Mouse (Mus musculus) spleen, adult 2 months (tissue): Measurements from ENCODE around the gene Cdh4. TPM values are rescaled to one million over a fixed set of nuclear protein-coding genes. Genes with fewer than 3 reads are reported as not detected.

Source experiments
- DNase-seq, 2 experiments: peaks; one replicate each; pipeline versions ENCODE4 v3.0.0 to v3.0.0-alpha.2; 2012 to 2021; ENCODE audit warnings: low spot score in 2 of 2, low read depth in 1 of 2
- H3K27ac ChIP-seq: fragments of 200-500 bp; 2 replicates; pipeline ENCODE4 v1.5.1; 2012; ENCODE audit warnings: low read length, inconsistent platforms; ENCODE audit not compliant: insufficient read depth
- H3K27me3 ChIP-seq: fragments of 200-500 bp; 2 replicates; pipeline ENCODE4 v1.6.1; 2012; ENCODE audit warnings: mild to moderate bottlenecking, moderate library complexity, low read length, inconsistent platforms; ENCODE audit not compliant: control insufficient read depth, insufficient read depth
- H3K36me3 ChIP-seq: fragments of 200-500 bp; 2 replicates; pipeline ENCODE4 v1.6.1; 2012; ENCODE audit warnings: mild to moderate bottlenecking, low read length, inconsistent platforms; ENCODE audit not compliant: control insufficient read depth, insufficient read depth
- H3K4me1 ChIP-seq: fragments of 200-500 bp; 2 replicates; pipeline ENCODE4 v1.6.1; 2011; ENCODE audit warnings: inconsistent platforms; ENCODE audit not compliant: control insufficient read depth, insufficient read depth, insufficient read length
- H3K4me3 ChIP-seq: fragments of 200-500 bp; 2 replicates; pipeline ENCODE4 v1.5.1; 2011; ENCODE audit warnings: mild to moderate bottlenecking, inconsistent platforms; ENCODE audit not compliant: insufficient read depth, insufficient read length; ENCODE audit errors: extremely low read depth
- CTCF ChIP-seq: fragments of 200-500 bp; IDR thresholded peaks from 2 replicates; pipeline ENCODE4 v1.5.1; 2011; ENCODE audit warnings: mild to moderate bottlenecking, inconsistent platforms; ENCODE audit not compliant: insufficient read depth, insufficient read length, insufficient replicate concordance; ENCODE audit errors: extremely low read depth
- POLR2A ChIP-seq: fragments of 200-500 bp; IDR thresholded peaks from 2 replicates; pipeline ENCODE4 v1.6.1; 2011; ENCODE audit warnings: low read depth, low read length, inconsistent platforms
- WGBS: fragments of 180-500 bp; shearing (Covaris S2); methylation state at CpG from one replicate; pipeline ENCODE4 v1.1.7; 2018; 5-methylcytosine and 5-hydroxymethylcytosine counted together
- polyA plus RNA-seq: library from polyadenylated mRNA; depleted of rRNA; stranded (reverse); fragments of >200 nt; gene quantifications from 2 replicates; pipeline ENCODE4 v1.2.3, GENCODE M21; 2012

Gene Cdh4
- polyA plus RNA-seq, 1 experiment, result 1.0 TPM

- Histone ChIP-seq H3K4me1 (no peaks in the 10 kb centered on the region), H3K4me3 (no peak overlapping the region), H3K27me3 (no peaks in the 10 kb centered on the region), H3K36me3 (no peaks in the 10 kb centered on the region), H3K27ac (no peak overlapping the region)
- no peak for TF ChIP-seq POLR2A
- TF ChIP-seq CTCF, result no peak
- no peak for DNase-seq
- WGBS, result 82% methylated on average over 11 of the region's 11 CpGs
These were observed 144.2 kb downstream of the Cdh4 start for GRCm38 (mm10) chr2:179586436-179586835.

GRCm38 (mm10) chr2:179587069-179587468, 144.8 kb downstream of the Cdh4 start:
- 81% methylated on average over 2 of the region's 2 CpGs for WGBS

GRCm38 (mm10) chr2:179591661-179592060, 149.4 kb downstream of the Cdh4 start:
- H3K36me3 ChIP-seq, result no peaks in the 10 kb centered on the region
- 67% methylated on average over 5 of the region's 5 CpGs for WGBS
- no peak overlapping the region for H3K27ac ChIP-seq
- no peaks in the 10 kb centered on the region for H3K4me1 ChIP-seq
- no peak overlapping the region for H3K4me3 ChIP-seq
- DNase-seq, result no peak
- no peaks in the 10 kb centered on the region for H3K27me3 ChIP-seq
- TF ChIP-seq POLR2A, result no peak
- TF ChIP-seq CTCF, result no peak

More at GRCm38 (mm10) chr2:179587069-179587468, 144.8 kb downstream of the Cdh4 start:
- no peak overlapping the region for H3K4me3 ChIP-seq
- no peak for TF ChIP-seq POLR2A
- no peak for DNase-seq
- no peak overlapping the region for H3K27ac ChIP-seq
- H3K27me3 ChIP-seq, result no peaks in the 10 kb centered on the region
- H3K36me3 ChIP-seq, result no peaks in the 10 kb centered on the region
- no peaks in the 10 kb centered on the region for H3K4me1 ChIP-seq

GRCm38 (mm10) chr2:179595013-179595412, 152.8 kb downstream of the Cdh4 start:
- Histone ChIP-seq H3K4me3 (no peak overlapping the region), H3K4me1 (no peaks in the 10 kb centered on the region), H3K36me3 (no peaks in the 10 kb centered on the region), H3K27me3 (no peaks in the 10 kb centered on the region), H3K27ac (no peak overlapping the region)
- 84% methylated on average over 4 of the region's 4 CpGs for WGBS
- DNase-seq, result no peak
- no peak for TF ChIP-seq CTCF
- no peak for TF ChIP-seq POLR2A

- WGBS, result 87% methylated on average over 11 of the region's 11 CpGs
- Histone ChIP-seq H3K4me3 (no peak overlapping the region), H3K36me3 (no peaks in the 10 kb centered on the region), H3K4me1 (no peaks in the 10 kb centered on the region), H3K27me3 (no peaks in the 10 kb centered on the region), H3K27ac (no peak overlapping the region)
- no peak for TF ChIP-seq POLR2A
- TF ChIP-seq CTCF, result no peak
- no peak for DNase-seq
These were observed 156.7 kb downstream of the Cdh4 start for GRCm38 (mm10) chr2:179598886-179599285.

GRCm38 (mm10) chr2:179599886-179600285, 157.7 kb downstream of the Cdh4 start:
- Histone ChIP-seq H3K27ac (no peak overlapping the region), H3K4me1 (no peaks in the 10 kb centered on the region), H3K27me3 (no peaks in the 10 kb centered on the region), H3K4me3 (no peak overlapping the region), H3K36me3 (no peaks in the 10 kb centered on the region)
- DNase-seq, result no peak
- TF ChIP-seq CTCF (no peak), POLR2A (no peak)
- WGBS, result 74% methylated on average over 1 of the region's 1 CpGs

- Histone ChIP-seq H3K4me3 (no peak overlapping the region), H3K27me3 (no peaks in the 10 kb centered on the region), H3K27ac (no peak overlapping the region), H3K36me3 (no peaks in the 10 kb centered on the region), H3K4me1 (no peaks in the 10 kb centered on the region)
- no peak for DNase-seq
- TF ChIP-seq CTCF (no peak), POLR2A (no peak)
- WGBS, result 72% methylated on average over 2 of the region's 2 CpGs
These were observed 158.1 kb downstream of the Cdh4 start for GRCm38 (mm10) chr2:179600347-179600746.
